Mouse (Mus musculus): ENCODE measurements around the gene Fam83e. TPM values are rescaled to one million over a fixed set of nuclear protein-coding genes. Genes with fewer than 3 reads are reported as not detected.

The Fam83e gene
- polyA plus RNA-seq, 1 experiment from 2014 or later: 1.1 TPM

GRCm38 (mm10) chr7:45706721-45707241, 14.2 kb upstream of the Fam83e start:
- under 1% methylated on average over 37 of the region's 45 CpGs for WGBS
- no peak for ATAC-seq (ENCODE audit: low FRiP score, low TSS enrichment)
- Histone ChIP-seq H3K4me1 (ENCODE audit: insufficient read depth, low read length) (peaks cover 44% of the 10 kb centered on the region), H3K9ac (replicated peaks; ENCODE audit: low read length) (peak overlapping the region; percentile 89), H3K36me3 (ENCODE audit: insufficient read depth, low read length) (peaks cover 17% of the 10 kb centered on the region), H3K27me3 (ENCODE audit: insufficient read depth, low read length) (no peaks in the 10 kb centered on the region), H3K27ac (ENCODE audit: low read length) (peak overlapping the region; percentile 94), H3K9me3 (ENCODE audit: low read length) (no peaks in the 10 kb centered on the region), H3K4me2 (replicated peaks; ENCODE audit: low read depth, low read length) (peak overlapping the region; percentile 94), H3K4me3 (ENCODE audit: low read length) (peak overlapping the region; percentile 71)

DNA sequence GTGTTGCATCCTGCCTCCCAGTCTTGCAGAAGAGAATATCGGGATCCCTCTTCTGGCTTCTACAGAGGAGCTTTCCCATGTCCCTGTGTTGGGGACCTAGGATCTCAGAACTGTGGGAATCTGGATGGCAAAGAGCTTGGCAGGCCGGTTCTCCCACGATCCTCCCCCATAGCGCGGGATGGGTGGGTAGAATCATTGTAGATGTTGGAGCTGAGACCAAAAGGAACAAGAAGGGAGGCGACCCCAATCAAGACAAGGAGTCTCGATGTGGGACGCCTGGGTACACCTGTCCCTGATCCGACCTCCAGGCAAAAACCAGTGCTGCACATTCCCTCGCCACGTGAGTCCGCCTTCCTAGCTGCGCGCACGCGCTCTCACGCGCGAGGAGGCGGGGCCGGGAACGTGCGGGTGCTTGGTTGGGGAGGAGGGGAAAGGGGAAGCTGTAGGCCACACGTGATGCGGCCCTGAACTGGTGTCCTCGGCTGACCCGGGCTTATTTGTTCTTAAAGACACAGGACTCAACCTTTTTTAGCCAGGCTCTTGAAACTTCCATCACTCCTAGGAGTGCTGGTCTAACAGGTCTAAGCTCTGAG, 13.5 kb upstream of the Fam83e start:
- ATAC-seq (ENCODE audit: low FRiP score, low TSS enrichment): peak; percentile 2; the same call in 1 of the 2 replicates
- Histone ChIP-seq H3K9ac (replicated peaks; ENCODE audit: low read length) (peak overlapping the region; percentile 89), H3K9me3 (ENCODE audit: low read length) (no peaks in the 10 kb centered on the region), H3K4me2 (replicated peaks; ENCODE audit: low read depth, low read length) (peak overlapping the region; percentile 94), H3K4me1 (ENCODE audit: insufficient read depth, low read length) (peaks cover 44% of the 10 kb centered on the region), H3K36me3 (ENCODE audit: insufficient read depth, low read length) (peaks cover 24% of the 10 kb centered on the region), H3K4me3 (ENCODE audit: low read length) (peak overlapping the region; percentile 71), H3K27me3 (ENCODE audit: insufficient read depth, low read length) (no peaks in the 10 kb centered on the region), H3K27ac (ENCODE audit: low read length) (peak overlapping the region; percentile 94)
- under 1% methylated on average over 27 of the region's 27 CpGs for WGBS

GRCm38 (mm10) chr7:45708221-45708761, 12.7 kb upstream of the Fam83e start:
- Histone ChIP-seq H3K4me2 (replicated peaks; ENCODE audit: low read depth, low read length) (peak overlapping the region; percentile 94), H3K4me1 (ENCODE audit: insufficient read depth, low read length) (peaks cover 44% of the 10 kb centered on the region), H3K4me3 (ENCODE audit: low read length) (peak overlapping the region; percentile 71), H3K36me3 (ENCODE audit: insufficient read depth, low read length) (peaks cover 32% of the 10 kb centered on the region), H3K9me3 (ENCODE audit: low read length) (no peaks in the 10 kb centered on the region), H3K27me3 (ENCODE audit: insufficient read depth, low read length) (no peaks in the 10 kb centered on the region), H3K27ac (ENCODE audit: low read length) (peak overlapping the region; percentile 94), H3K9ac (replicated peaks; ENCODE audit: low read length) (peak overlapping the region; percentile 89; the same call in 1 of the 2 replicates)
- no peak for ATAC-seq (ENCODE audit: low FRiP score, low TSS enrichment)
- WGBS: 26% methylated on average over 13 of the region's 13 CpGs

GRCm38 (mm10) chr7:45709036-45709435, 12.0 kb upstream of the Fam83e start:
- H3K9me3 ChIP-seq (ENCODE audit: low read length): no peaks in the 10 kb centered on the region
- no peak overlapping the region for H3K4me3 ChIP-seq (ENCODE audit: low read length)
- H3K27me3 ChIP-seq (ENCODE audit: insufficient read depth, low read length): no peaks in the 10 kb centered on the region
- no peak for ATAC-seq (ENCODE audit: low FRiP score, low TSS enrichment)
- H3K36me3 ChIP-seq (ENCODE audit: insufficient read depth, low read length): peaks cover 34% of the 10 kb centered on the region
- H3K27ac ChIP-seq (ENCODE audit: low read length): no peak overlapping the region
- 54% methylated on average over 6 of the region's 6 CpGs for WGBS
- 0 out of 2 replicates have a peak overlapping the region, but pooled peaks have one; percentile 89 for H3K9ac ChIP-seq (replicated peaks; ENCODE audit: low read length)
- H3K4me2 ChIP-seq (replicated peaks; ENCODE audit: low read depth, low read length): no peak overlapping the region
- peaks cover 40% of the 10 kb centered on the region for H3K4me1 ChIP-seq (ENCODE audit: insufficient read depth, low read length)

- ATAC-seq (ENCODE audit: low FRiP score, low TSS enrichment): no peak
- 87% methylated on average over 14 of the region's 14 CpGs for WGBS
- Histone ChIP-seq H3K36me3 (ENCODE audit: insufficient read depth, low read length) (peaks cover 34% of the 10 kb centered on the region), H3K4me1 (ENCODE audit: insufficient read depth, low read length) (peaks cover 47% of the 10 kb centered on the region), H3K4me3 (ENCODE audit: low read length) (no peak overlapping the region), H3K9me3 (ENCODE audit: low read length) (no peaks in the 10 kb centered on the region), H3K4me2 (replicated peaks; ENCODE audit: low read depth, low read length) (no peak overlapping the region), H3K9ac (replicated peaks; ENCODE audit: low read length) (no peak overlapping the region), H3K27ac (ENCODE audit: low read length) (no peak overlapping the region), H3K27me3 (ENCODE audit: insufficient read depth, low read length) (no peaks in the 10 kb centered on the region)
Observed at GRCm38 (mm10) chr7:45709677-45710355, 11.2 kb upstream of the Fam83e start.

DNA sequence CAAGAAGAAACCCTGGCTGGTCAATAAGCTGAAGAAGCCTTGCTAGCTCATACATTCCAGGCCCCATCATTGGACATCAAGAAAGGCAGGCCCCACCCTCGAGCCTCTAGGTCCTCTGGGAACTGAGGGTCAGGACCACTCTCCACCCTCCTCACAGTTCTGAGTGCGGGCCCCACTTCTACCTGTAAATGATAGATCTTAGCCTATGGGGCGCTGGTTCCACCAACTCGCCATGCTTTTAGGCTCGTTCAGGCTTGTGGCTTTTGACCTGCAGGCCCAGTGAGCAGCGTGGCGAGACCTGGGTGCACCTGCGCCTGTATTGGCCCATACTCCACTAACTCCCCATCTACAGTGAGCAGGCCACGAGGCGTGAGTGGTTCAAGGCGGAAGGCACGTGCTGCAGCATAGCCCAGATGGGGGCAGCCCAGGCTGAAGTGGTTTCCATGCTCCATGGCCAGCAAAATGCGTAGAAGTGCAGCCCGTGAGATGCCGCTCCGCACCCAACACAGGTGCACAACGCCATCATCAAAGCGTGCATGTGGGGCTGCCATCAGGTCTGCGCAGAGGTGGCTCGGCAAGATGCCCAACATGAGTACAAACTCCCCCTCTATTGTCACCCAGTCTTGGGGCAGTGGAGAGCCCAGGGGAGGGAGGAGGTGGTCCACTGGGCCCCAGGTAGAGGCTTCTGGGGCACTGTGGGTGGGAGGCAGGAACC, 10.4 kb upstream of the Fam83e start:
- Histone ChIP-seq H3K27me3 (ENCODE audit: insufficient read depth, low read length) (no peaks in the 10 kb centered on the region), H3K36me3 (ENCODE audit: insufficient read depth, low read length) (peaks cover 34% of the 10 kb centered on the region), H3K4me2 (replicated peaks; ENCODE audit: low read depth, low read length) (no peak overlapping the region), H3K9ac (replicated peaks; ENCODE audit: low read length) (no peak overlapping the region), H3K27ac (ENCODE audit: low read length) (no peak overlapping the region), H3K4me3 (ENCODE audit: low read length) (no peak overlapping the region), H3K9me3 (ENCODE audit: low read length) (no peaks in the 10 kb centered on the region), H3K4me1 (ENCODE audit: insufficient read depth, low read length) (peaks cover 47% of the 10 kb centered on the region)
- WGBS: 90% methylated on average over 20 of the region's 20 CpGs
- ATAC-seq (ENCODE audit: low FRiP score, low TSS enrichment): no peak

- no peak overlapping the region for H3K4me2 ChIP-seq (replicated peaks; ENCODE audit: low read depth, low read length)
- H3K27ac ChIP-seq (ENCODE audit: low read length): no peak overlapping the region
- no peak for ATAC-seq (ENCODE audit: low FRiP score, low TSS enrichment)
- no peak overlapping the region for H3K4me3 ChIP-seq (ENCODE audit: low read length)
- no peaks in the 10 kb centered on the region for H3K9me3 ChIP-seq (ENCODE audit: low read length)
- peaks cover 47% of the 10 kb centered on the region for H3K4me1 ChIP-seq (ENCODE audit: insufficient read depth, low read length)
- H3K9ac ChIP-seq (replicated peaks; ENCODE audit: low read length): no peak overlapping the region
- 89% methylated on average over 24 of the region's 24 CpGs for WGBS
- peaks cover 34% of the 10 kb centered on the region for H3K36me3 ChIP-seq (ENCODE audit: insufficient read depth, low read length)
- no peaks in the 10 kb centered on the region for H3K27me3 ChIP-seq (ENCODE audit: insufficient read depth, low read length)
Observed at GRCm38 (mm10) chr7:45711316-45712021, 9.5 kb upstream of the Fam83e start.

GRCm38 (mm10) chr7:45712022-45712757, 8.8 kb upstream of the Fam83e start:
- ATAC-seq (ENCODE audit: low FRiP score, low TSS enrichment): no peak
- Histone ChIP-seq H3K4me2 (replicated peaks; ENCODE audit: low read depth, low read length) (no peak overlapping the region), H3K27ac (ENCODE audit: low read length) (no peak overlapping the region), H3K9me3 (ENCODE audit: low read length) (no peaks in the 10 kb centered on the region), H3K36me3 (ENCODE audit: insufficient read depth, low read length) (peaks cover 34% of the 10 kb centered on the region), H3K4me3 (ENCODE audit: low read length) (no peak overlapping the region), H3K4me1 (ENCODE audit: insufficient read depth, low read length) (peaks cover 49% of the 10 kb centered on the region), H3K27me3 (ENCODE audit: insufficient read depth, low read length) (no peaks in the 10 kb centered on the region), H3K9ac (replicated peaks; ENCODE audit: low read length) (no peak overlapping the region)
- WGBS: 88% methylated on average over 21 of the region's 21 CpGs

GRCm38 (mm10) chr7:45713396-45713795, 7.6 kb upstream of the Fam83e start:
- Histone ChIP-seq H3K27ac (ENCODE audit: low read length) (no peak overlapping the region), H3K4me3 (ENCODE audit: low read length) (no peak overlapping the region), H3K4me1 (ENCODE audit: insufficient read depth, low read length) (peaks cover 39% of the 10 kb centered on the region), H3K27me3 (ENCODE audit: insufficient read depth, low read length) (no peaks in the 10 kb centered on the region), H3K9me3 (ENCODE audit: low read length) (no peaks in the 10 kb centered on the region), H3K9ac (replicated peaks; ENCODE audit: low read length) (no peak overlapping the region), H3K36me3 (ENCODE audit: insufficient read depth, low read length) (peaks cover 34% of the 10 kb centered on the region), H3K4me2 (replicated peaks; ENCODE audit: low read depth, low read length) (no peak overlapping the region)
- WGBS: 93% methylated on average over 16 of the region's 16 CpGs
- no peak for ATAC-seq (ENCODE audit: low FRiP score, low TSS enrichment)

All from kidney, embryonic 16.5 days (tissue).